Mouse (Mus musculus): Measurements from ENCODE around the gene Efl1.

The Efl1 gene

DNA sequence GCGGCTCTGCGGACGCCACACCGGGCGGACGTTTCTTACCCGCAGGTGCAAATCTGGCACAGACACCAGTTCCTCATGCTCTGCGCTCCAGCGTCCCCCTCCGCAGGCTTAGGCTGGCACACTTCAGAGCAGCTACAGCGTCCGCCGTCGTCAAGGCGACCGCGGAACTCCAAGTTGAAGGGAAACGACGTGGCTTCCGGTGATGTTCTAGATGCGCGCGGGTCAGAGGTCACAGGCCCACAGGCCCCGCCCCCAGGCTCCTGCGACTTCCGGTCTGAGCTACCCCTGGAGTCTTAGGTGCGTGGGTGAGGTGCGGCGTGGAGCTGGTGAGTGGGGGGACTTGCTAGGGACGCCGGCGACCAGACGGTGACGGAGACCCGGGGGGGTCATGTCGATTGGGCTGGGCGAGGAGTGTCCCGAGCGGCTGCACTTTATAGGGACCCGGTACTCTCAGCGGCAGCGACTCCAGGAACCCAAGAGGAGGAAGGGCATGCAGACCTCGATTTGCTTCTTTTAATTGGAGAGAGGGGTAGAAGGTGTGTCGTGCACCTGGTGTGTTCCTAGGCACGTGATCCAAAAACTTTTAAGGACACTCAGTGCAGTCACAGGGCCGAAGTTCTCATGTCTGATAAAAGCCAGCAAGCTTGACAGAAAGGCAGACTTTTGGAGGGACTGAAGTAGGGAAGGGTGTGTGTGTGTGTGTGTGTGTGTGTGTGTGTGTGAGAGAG, at the start of gene Efl1, which contains the start of gene Saxo2:
TSS of gene Efl1 (plus strand) at position 262 of the 728 bp plus-strand sequence.
TSS of gene Saxo2 (minus strand) at position 176 of the 728 bp plus-strand sequence.
- peak; percentile 95 for DNase-seq (ENCODE audit: low spot score)

DNA sequence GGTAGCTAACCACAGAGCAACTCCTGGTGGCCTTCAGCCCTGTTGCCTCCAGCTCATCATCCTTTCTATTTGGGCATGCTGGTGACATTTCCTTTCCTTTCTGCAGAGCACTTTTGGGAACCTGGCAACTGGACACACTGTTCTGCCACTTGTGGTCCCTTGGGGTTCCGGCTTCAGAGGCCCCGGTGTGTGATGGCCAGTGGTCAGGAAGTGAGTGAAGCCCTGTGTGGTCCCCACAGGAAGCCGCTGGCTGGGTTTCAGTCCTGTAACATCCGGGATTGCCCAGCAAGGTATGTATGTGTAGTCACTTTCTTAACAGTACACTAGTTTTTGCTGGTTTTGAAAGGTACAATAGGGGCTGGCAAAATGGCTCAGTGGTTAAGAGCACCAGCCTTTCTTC, 46.4 kb upstream of the Efl1 start:
- no peak for DNase-seq (ENCODE audit: low spot score)

DNA sequence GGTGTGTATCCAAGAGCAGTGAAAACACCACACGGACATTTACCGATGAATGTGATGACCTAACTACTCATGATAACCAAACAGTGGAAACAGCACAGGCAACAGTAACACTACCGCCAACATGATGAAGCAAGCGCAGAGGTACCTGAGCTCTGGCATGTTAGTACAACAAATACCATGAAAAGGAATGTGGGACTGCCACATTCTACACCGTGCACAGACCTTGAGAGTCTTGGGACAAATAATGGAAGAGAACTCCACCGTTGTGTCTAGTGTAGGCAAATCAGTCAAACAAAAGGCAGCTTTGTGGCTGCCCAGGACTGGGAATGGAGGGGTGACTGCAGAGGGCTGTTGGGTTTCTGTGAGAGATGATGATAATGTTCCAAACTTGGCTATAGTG, 43.0 kb upstream of the Efl1 start:
- DNase-seq (ENCODE audit: low spot score): peak; percentile 52

DNA sequence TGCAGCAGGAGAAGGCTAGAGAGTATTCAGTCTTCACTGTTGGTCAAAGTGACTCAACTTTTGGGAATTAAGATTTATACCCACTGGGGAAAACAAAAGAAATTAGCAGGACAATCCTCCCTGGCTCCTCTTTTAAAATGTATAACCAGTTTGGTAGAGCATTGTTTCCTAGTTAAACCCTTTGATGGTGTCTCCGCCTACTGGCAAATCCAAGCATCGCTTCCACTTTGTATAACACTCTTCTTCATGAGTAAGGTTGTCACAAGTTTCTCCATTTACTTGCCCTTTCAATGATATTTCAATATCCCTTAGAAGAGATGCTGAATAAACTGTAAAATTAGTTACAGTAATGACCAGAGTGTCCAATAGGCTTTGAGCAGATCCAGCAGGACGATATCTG, 38.8 kb upstream of the Efl1 start:
- DNase-seq (ENCODE audit: low spot score): no peak

DNA sequence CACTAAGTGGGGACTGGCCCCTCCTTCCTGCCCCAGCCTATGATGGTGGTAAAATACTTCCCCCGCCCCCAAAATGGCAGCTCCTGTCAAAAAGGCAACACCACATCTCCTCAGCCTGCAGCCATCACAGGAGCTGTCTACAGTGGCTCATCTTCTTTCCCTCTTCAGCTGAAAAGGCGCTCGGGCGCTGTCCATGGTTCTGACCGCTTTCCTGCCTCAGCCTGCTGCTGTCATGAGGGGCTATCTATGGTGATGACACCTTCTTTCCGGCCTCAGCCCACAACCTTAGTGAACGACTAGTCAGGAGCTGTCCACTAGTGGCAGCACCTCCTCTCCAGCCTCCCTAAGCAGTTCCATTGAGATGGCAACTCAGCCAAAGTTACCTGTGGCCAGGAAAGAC, 23.1 kb upstream of the Efl1 start:
- no peak for DNase-seq (ENCODE audit: low spot score)

DNA sequence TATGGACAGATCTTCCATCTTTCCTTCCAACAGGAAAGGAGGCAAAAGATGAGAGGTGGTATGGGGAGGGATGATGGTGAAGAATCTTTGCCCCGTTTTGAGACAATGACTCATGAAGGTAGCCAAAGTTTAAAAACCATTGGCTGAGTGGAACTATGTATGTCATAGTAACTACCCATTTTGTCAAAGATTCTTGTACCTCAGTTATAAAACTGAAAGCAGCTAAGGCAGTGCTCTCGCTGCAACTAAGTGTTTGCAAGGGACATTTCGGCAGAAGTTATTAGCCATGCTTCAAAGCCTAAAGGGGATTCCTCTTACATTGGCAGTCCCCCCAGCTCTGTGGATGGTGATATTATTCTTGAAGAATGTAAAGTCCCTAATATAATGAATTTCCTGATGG, 1.2 kb upstream of the Efl1 start:
- DNase-seq (ENCODE audit: low spot score): no peak

DNA sequence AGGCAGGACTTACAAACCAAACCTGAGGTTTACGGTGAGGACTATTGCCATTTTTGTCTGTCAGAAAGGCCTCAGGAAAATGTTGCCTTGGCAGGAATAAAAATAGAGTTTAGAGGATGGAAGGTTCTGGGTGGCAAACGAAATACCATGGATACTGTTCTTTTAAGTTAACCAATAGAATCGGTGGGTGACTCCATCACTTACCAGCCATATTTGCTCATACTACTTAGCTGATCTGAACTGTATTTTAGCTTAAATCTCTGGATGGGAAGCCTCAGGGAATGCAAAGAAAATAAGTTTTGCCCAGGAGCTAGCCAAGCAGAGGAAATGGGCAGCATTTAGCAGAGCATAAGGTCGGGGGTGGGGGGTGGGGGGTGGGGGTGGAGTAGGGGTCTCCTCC, 505 bp upstream of the Efl1 start:
- no peak for DNase-seq (ENCODE audit: low spot score)

DNA sequence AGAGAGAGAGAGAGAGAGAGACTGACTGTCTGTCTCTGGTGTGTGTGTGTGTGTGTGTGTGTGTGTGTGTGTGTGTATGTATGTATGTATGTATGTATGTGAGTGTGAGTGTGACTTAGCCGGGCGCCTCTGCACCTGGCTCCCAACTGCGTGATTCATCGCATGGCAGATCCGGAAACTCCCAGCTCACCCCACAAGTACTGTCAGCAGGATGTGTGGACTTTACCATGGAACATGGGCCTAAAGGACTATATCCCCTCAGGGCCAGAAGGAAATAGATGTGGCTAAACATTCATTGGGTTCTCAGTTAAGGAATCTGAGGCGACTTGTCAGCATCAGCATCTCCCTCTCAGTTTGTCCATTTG, 649 bp downstream of the Efl1 start:
- no peak for DNase-seq (ENCODE audit: low spot score)

DNA sequence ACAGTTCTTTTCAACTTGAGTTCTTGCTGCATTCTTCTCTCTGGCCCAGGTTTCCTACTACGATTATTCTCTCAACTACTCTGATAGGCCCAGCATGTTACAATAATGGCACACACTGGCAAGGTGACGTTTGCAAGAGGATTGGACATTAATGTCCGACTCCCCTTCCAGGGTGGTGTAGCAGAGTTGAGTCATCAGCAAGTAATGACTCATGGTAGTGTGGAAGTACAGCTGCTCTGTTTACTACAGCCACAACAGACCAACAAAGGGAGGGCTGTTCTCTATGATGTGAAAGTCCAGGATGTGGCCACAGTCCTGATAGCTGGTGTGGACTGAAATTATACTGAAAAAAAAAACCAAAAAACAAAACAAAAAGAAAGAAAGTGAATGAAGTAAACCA, 16.2 kb downstream of the Efl1 start:
- no peak for DNase-seq (ENCODE audit: low spot score)

DNA sequence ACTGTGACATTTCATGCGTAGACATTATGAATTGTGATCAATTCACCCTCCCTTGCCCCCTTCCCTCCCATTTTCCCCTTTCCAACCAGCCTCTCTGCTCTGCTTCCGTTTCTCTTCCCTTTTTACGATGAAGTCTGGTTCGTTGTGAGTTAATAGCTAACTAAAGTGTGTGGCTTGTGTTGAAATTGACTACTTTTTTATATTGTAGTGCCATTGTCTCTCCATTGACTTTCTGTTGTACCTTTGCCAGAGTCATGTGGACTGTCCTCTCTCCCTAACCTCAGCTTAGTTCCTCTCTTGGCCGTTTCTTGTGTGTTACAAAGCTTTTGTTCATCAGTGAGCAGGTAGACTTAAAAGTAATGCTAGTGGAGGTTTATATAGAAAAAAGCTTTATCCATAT, 27.6 kb downstream of the Efl1 start:
- DNase-seq (ENCODE audit: low spot score): peak; percentile 11

DNA sequence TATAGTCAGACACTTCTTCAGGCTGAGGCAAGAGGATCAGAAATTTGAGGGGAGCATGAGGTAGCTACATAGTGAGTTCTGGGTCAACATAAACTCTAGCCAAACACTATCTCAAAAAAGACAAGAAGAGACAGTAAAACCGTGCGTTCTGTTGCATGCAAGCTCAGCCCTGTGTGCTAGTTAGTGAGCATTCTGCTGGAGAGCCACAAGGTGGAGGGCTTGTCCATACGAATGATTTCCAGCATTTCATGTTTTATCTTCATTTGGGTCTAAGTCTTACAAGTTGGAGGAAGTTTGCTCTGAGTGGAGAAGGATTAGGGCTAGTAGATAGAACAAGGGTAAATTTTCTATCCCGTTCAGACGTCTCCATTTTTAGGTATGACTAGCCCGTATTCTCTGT, 28.4 kb downstream of the Efl1 start:
- no peak for DNase-seq (ENCODE audit: low spot score)

DNA sequence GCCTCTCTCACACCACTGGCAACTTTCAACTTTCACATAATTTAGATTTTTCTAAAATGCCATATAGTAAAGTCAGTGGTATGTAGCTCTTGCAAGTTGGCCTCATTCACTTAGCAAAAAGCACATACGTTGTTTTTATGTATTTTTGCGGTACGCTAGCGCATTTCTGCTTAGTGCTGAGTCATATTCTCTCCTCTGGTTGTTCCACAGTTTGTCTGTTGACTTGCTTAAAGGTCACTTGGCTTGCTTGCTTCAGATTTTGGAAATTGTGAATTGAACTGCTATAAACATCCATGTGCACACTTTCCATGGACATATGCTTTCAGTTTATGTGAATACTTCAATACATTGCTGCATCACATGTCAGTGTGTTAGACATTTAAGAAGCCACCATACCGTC, 31.5 kb downstream of the Efl1 start:
- DNase-seq (ENCODE audit: low spot score): no peak

DNA sequence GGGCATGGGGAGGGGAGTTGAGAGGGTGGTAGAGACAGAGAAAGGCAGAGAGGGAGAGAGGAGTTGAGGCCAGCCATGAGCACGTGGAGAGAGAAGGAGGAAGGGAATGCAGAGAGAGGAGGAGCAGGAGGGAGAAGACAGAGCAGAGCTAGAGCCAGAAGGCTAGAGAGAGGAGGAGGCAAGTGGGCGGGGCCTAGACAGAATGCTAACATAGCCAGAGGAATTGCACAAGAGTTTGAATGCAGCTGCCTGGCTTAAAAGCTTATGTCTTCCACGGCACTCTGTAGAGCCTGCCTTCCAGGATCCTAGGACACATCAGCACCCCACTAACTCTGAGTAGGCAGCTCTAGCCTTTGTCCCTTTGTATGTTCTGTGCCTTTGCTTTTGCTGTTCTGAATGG, 40.3 kb downstream of the Efl1 start:
- peak; percentile 42 for DNase-seq (ENCODE audit: low spot score)

DNA sequence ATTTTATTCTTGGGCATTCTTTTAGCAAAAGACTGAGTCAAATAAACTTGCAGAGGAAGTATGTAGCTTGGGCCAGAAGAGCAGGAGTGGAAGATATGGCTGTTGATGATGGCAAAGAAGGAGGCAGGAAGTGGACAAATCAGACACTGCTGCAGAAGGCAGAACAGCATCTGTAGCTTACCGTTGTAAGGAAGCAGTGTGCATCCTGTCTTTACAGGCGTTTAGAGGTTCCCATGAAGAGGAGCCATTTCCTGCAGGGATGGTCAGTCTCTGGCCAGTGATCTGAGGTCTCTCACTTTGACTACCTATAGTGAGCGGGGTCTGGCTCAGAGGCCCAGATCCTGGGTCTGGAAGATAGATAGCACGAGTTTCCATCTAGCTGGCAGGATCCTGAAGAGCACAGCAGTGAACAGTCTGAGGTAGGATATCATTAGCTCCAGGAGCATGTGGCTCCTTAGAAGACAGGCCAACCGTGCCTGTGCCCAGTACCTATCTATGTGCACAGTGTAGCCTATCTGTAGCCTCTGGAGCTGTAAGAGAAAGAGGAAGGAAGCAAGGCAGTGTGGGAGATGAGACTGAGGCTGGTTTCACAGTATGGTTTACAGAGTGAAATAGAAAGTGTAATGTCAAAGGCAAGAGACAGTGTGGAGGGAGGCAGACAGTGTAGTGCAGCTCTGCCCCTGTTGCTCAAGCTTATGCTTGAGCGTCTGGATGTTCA, 42.8 kb downstream of the Efl1 start:
- no peak for DNase-seq (ENCODE audit: low spot score)

DNA sequence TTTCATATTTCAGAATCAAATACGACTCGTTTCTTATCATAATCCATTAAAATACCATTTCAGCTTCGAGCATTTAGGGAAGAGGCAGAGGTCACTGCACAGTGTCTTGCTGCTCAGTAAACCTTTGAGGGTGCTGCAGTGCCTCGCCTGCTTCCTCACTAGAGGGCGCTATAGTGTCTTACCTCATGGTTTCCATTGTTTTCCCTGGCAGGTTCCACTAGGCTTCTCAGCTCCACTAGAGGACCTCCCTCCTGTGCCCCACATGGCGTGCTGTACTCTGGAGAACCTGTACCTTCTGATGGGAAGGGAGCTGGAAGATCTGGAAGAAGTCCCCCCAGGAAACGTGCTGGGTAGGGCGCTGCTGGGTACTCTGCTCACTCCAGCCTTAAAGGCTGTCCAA, 49.3 kb downstream of the Efl1 start:
- no peak for DNase-seq (ENCODE audit: low spot score)

DNA sequence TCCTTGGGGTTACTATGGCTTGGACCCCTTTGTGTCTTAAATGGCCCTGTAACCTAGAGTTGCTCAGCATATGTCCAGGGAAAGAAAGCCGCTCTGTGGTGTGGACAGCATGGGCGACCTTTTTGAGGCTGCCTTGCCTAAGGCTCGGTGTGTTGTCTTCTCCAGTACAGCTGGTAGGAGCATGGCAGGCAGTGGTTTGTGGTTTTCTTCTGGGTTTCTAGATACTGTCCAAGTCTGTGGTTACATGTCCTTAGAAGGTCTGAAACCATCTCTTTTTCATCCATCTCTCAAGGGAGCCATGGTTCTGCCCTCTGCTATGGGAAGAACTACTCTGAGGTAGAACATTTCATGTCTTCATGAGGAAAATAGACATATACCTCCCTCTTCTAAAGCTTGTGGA, 50.6 kb downstream of the Efl1 start:
- DNase-seq (ENCODE audit: low spot score): no peak

DNA sequence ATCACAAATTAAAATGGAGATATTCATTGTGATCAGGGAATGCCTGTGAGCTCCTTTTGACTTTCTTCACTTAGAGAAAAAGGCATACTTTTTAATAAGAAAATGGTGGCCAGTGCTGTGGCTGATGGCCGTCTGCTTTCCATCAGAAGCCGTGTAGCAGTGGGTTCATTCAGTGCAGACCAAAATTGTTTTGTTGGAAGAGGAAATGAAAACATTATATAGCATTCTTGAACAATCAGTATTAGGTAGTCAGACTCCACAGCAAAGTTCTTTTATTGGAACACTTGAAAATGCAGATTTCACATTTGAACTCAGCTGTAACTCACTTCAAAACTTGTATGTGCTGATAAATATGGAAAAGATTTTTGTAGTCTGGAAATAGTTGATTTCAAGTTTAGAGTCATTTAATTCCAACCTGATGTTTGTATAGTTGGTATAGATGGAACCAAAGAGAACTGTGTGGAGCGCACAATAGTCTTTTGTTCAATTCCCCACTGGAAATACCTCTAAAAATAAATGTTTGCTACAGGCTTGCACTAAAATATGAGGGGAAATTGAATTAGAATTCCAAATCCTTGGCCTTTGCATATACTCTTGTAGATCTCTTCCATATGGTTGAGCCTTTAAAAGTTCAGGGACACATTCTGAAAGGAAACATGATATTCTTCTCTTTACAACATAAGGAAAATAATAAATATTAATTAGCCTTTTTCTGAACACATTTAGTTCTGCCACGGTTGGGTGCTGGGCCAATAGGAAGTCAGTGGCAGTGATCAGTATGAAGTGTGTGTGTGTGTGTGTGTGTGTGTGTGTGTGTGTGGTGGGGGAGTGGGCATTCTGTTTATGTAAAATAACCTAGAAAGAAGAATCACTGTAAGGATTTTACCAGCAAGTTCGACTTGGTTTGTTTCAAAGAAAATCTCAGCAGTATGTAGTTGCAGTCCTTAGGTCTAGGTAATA, 54.2 kb downstream of the Efl1 start:
- DNase-seq (ENCODE audit: low spot score): no peak

DNA sequence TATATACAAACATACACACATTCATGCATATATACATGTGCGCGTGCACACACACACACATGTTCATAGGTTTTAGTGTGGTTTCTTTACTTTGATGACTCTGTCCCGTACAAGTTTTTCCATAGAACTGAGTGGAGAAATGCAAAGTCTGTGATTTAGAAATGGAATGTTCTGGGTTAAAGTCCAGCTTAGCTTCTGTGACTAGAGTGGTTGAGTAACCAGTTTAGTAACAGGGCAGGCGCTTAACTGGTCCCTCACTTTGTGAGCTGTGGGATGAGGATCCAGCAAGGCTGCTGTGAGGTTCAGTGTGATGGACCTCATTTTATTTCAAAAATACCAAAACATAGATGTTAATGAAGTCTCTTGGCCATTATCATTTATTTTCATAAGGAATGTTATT, 60.8 kb downstream of the Efl1 start:
- DNase-seq (ENCODE audit: low spot score): no peak

DNA sequence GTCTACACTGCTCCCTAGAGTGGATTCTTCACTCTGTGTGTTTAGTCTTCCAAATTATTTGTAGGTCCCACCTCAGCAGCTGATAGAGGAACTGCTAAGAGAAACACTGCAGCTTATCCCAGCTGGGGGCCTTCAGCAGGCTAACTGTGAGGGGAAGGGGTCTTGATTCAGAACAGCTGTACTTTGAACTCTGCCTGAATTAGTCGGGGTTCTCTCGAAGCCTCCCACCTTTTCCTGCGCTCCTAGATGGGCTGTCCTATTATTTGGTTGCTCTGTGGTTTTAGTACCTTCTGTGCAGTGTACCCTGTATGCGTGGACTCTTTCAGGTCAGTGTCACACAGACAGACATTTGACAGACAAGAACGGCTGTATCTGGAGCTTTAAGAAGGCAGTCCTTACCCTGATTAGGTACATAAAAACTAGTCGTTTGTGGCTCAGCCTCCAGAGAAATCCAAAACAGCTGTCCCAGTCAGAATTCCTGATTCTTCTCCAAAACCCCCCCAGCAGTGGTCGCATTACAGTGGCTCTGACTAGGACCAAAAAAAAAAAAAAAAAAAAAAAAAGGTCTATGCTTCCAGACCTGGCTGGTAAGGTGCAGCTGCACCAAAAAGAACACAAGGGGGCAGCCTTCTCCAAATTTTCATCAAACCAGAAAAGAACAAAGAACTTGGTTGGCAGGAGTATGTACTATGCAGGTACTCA, 66.9 kb downstream of the Efl1 start:
- peak; percentile 65 for DNase-seq (ENCODE audit: low spot score)

DNA sequence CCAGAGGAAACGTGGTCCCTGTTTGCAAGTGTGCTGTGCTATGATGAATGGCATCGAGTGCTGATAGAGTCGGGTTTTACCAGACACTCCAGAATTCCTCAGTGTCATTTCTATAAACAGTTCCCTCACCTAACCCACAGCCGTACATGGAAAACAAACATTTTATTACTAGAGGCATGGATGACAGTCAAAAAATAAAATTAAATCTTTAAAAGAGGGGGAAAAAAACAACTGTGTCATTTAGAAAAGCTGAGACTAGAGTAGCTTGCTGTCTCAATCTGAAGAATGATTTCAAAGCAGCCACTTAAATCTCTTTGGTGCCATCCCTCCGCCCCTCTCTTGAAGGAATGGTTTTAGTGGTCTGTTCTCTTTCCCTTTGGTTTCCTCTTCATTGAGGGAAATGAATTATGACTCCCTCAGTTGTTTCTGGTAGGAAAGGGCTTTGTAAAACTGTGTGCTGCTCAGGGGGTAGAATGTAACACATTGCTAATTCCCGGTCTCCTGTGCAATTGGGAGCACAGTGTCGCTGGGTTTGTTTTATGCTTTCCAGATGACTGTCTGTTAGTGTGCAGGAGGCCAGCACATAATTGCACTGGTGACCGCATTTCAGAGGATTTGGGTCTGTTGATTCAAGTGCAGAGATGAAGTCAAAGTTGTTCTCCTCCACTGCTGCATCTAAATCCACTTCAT, 67.6 kb downstream of the Efl1 start:
- DNase-seq (ENCODE audit: low spot score): no peak

DNA sequence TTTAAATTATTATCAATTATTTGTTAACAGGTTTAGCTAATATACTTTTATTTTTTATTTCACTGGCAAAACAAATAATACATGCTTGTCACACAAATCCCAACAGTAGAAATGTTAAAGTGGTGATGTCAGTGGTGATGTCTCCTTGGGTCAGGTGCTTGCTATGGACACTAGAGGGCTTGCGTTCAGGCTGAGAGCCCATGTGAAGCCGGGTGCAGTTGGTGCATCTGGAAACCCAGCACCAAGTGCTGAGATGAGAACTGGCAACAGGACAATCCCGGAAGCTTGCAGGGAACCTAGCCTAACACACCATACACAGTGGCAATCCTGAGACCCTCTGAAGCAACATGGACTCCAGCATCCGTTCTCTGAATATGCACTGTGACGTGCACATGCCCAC, 70.9 kb downstream of the Efl1 start:
- no peak for DNase-seq (ENCODE audit: low spot score)

DNA sequence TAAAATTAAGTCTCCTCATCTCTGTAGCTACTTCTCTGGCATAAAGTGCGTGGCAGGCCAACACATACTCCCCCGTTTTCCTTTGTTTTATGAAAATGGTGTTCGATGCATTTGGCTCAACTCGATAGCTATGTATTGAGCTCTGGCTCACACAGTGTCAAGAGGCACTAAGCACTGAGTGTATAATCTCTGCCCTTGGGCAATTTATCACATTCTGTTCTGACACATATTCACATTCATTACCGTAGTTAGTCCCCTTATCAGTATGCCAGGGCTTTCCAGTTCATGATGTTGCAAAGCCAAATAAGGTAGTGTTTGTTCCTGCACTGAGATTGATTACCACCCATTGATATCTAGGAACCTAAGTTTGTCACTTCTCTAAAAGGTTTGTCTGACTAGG, 71.3 kb downstream of the Efl1 start:
- no peak for DNase-seq (ENCODE audit: low spot score)
